Comparison of ENCODE assay signal across 7 mouse cellular contexts in the genomic region with DNA sequence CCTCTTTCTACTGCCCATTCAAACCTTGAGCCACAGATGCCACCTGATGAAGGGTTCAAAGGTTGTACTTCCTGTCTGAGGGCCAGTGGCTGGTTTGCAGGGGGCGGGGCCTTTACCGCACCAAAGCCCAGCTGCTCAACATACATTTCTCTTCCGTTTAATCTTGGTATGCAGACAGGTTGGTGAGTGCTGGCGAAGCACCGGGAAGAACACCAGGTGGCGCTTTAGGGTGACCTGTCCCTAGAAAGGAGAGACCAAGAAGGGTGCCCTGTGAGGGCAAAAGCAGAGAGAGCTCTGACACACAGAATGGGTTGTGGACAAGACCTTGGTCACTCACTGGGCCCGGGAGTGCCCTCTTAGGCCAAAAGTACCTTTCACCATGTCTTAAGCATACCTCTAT.
A peak's percentile ranks its signal among the peaks of the same experiment; 100 is the strongest.
DNase-seq lines count a peak whose midpoint lies in the region.

No protein-coding gene starts in this region.

- peak; percentile 38 for DNase-seq in ovary, postnatal 14 days (ENCODE audit: low spot score)
- no peak for DNase-seq in ovary, postnatal 10 days (ENCODE audit: low spot score)
- DNase-seq in adrenal gland, adult (ENCODE audit: inconsistent age in 2 of 2, low spot score in 1 of 2) = peak; percentile 66 to 86
- DNase-seq in embryo, embryonic 10.5 days (ENCODE audit: low spot score) = peak; percentile 76
- peak; percentile 59 for DNase-seq in kidney, adult 11 months
- DNase-seq in lung, postnatal 14 days = peak; percentile 76
- DNase-seq in thymus, postnatal 14 days = peak; percentile 83
